Mouse (Mus musculus) neutrophil, adult 59 days (primary cell): ENCODE results near the gene Sult3a2. TPM values are rescaled to one million over a fixed set of nuclear protein-coding genes. Genes with fewer than 3 reads are reported as not detected.

Experiments
- total RNA-seq, 2 experiments: library from RNA; stranded (reverse); gene quantifications; 1 replicate in 1 of 2; 2 replicates in 1 of 2; pipeline ENCODE4 v1.2.4; 2023

Sult3a2 gene
- not detected for total RNA-seq

DNA sequence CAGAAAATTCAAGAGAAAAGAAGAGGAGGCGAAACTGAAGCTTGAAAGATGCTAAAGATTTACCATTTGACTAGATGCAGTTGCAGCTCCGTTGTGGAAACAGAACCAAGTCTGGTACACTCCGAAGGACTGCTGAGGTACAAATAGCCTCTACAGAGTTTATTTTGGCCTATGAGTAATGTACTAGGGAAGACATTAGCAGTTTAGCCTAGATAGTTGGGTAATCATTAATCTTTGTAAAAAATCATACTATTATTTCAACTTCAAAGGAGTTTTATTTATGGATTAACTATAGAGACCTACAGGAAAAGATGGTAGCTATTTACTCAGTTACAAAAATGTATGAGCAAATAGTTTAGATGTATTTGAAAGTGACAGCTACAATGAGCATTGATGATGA lies at the start of gene Sult3a2:
Sult3a2 (minus strand) TSS at position 101 of the 400 bp plus-strand sequence.

Other genes with a start within 250 kb of the Sult3a2 start
- not detected for gene Clvs2, start 161.9 kb downstream of the Sult3a2 start, total RNA-seq
- not detected for gene Sult3a1, start 71.0 kb upstream of the Sult3a2 start, total RNA-seq
- not detected for gene Rsph4a, start 118.4 kb upstream of the Sult3a2 start, total RNA-seq
- gene Zup1, start 164.6 kb upstream of the Sult3a2 start, total RNA-seq, result 10 to 100 TPM; 35.9 to 37.2 TPM
- 10 to 100 TPM; 34.3 to 37.3 TPM for gene Rwdd1, start 232.9 kb upstream of the Sult3a2 start, total RNA-seq